Mouse (Mus musculus) G1E (cell line): ENCODE results near the gene Hsd17b11. TPM values are rescaled to one million over a fixed set of nuclear protein-coding genes. Genes with fewer than 3 reads are reported as not detected.
"Not testable (repeated sequence)": the region's sequence is repeated elsewhere in the genome, so short reads cannot be mapped to it uniquely, and the experiment has no call there.

Source experiments
- ATAC-seq: 2 replicates; pipeline ENCODE4 v1.8.0; 2016; ENCODE audit warnings: mild to moderate bottlenecking; ENCODE audit not compliant: insufficient number of reproducible peaks, poor library complexity, low FRiP score, severe bottlenecking; ENCODE audit errors: extremely low read depth
- DNase-seq: peaks from one replicate; pipeline ENCODE4 v3.0.0; 2012; ENCODE audit warnings: low spot score
- H3K27me3 ChIP-seq: 2 replicates; pipeline ENCODE4 v1.6.1; 2012; ENCODE audit warnings: mild to moderate bottlenecking, low read length, inconsistent platforms; ENCODE audit not compliant: insufficient read depth
- H3K36me3 ChIP-seq: replicated peaks from 2 replicates; pipeline ENCODE3; 2012; ENCODE audit warnings: mild to moderate bottlenecking, inconsistent platforms
- H3K4me1 ChIP-seq: 2 replicates; pipeline ENCODE4 v1.6.1; 2012; ENCODE audit warnings: low read depth, low read length, inconsistent platforms, mixed read lengths; ENCODE audit not compliant: insufficient read depth
- H3K4me3 ChIP-seq: 2 replicates; pipeline ENCODE4 v1.5.1; 2012; ENCODE audit warnings: low read depth, mild to moderate bottlenecking, inconsistent platforms, low read length, moderate library complexity, mixed read lengths
- H3K9me3 ChIP-seq: replicated peaks from 2 replicates; pipeline ENCODE4 v1.6.1; 2012; ENCODE audit warnings: inconsistent platforms
- CTCF ChIP-seq: IDR thresholded peaks from 2 replicates; pipeline ENCODE4 v1.5.1; 2012; ENCODE audit warnings: low read depth, low read length, inconsistent platforms, mixed read lengths
- GATA1 ChIP-seq: IDR thresholded peaks from 2 replicates; pipeline ENCODE4 v1.6.1; 2012; ENCODE audit warnings: borderline replicate concordance, low read length, inconsistent platforms, mixed read lengths
- GATA2 ChIP-seq: IDR thresholded peaks from 2 replicates; pipeline ENCODE4 v1.6.1; 2012; ENCODE audit warnings: low read depth, low read length, inconsistent platforms, borderline replicate concordance
- POLR2AphosphoS5 ChIP-seq: IDR thresholded peaks from 2 replicates; pipeline ENCODE4 v1.6.1; 2012; ENCODE audit warnings: low read depth, low read length, inconsistent platforms; ENCODE audit not compliant: insufficient replicate concordance
- TAL1 ChIP-seq: conservative IDR thresholded peaks from 2 replicates; pipeline ENCODE4 v1.6.1; 2012; ENCODE audit warnings: low read depth, low read length, inconsistent platforms, mixed read lengths
- polyA plus RNA-seq: library from polyadenylated mRNA; stranded (reverse); fragments of >175 nt; gene quantifications from 2 replicates; pipeline ENCODE4 v1.2.3, GENCODE M21; 2012
- total RNA-seq, 2 experiments: library from RNA; stranded (forward) in 1 of 2; stranded (reverse) in 1 of 2; fragments of 200-1000 nt in 1 of 2; fragments of >200 nt in 1 of 2; fragmentation: Nextera tagmentation in 1 of 2; gene quantifications; 2 replicates each; pipeline ENCODE4 v1.2.3; 2014 to 2017

Hsd17b11 gene
- total and polyA plus RNA-seq, 3 experiments = 0.82 to 11.7 (median 9.0) TPM

GRCm38 (mm10) chr5:103971051-103971450 is 50.7 kb downstream of the Hsd17b11 start:
- H3K4me1 ChIP-seq = no peaks in the 10 kb centered on the region
- H3K27me3 ChIP-seq = no peaks in the 10 kb centered on the region
- peak; percentile 28; the same call in 1 of the 2 replicates for ATAC-seq
- H3K9me3 ChIP-seq = peaks cover 2% of the 10 kb centered on the region; the same call in 1 of the 2 replicates
- no peak overlapping the region for H3K4me3 ChIP-seq
- DNase-seq = no peak
- no peaks in the 10 kb centered on the region for H3K36me3 ChIP-seq
- TF ChIP-seq GATA1 (no peak), GATA2 (no peak), CTCF (no peak), TAL1 (no peak), POLR2AphosphoS5 (no peak)

- H3K36me3 ChIP-seq = no peaks in the 10 kb centered on the region
- no peak for TF ChIP-seq POLR2AphosphoS5
- TF ChIP-seq GATA1 = no peak
- no peak for TF ChIP-seq TAL1
- no peak for TF ChIP-seq CTCF
- TF ChIP-seq GATA2 = no peak
- ATAC-seq (no peak), DNase-seq (no peak)
- H3K4me1 ChIP-seq = no peaks in the 10 kb centered on the region
- H3K9me3 ChIP-seq = no peaks in the 10 kb centered on the region
- H3K27me3 ChIP-seq = no peaks in the 10 kb centered on the region
- H3K4me3 ChIP-seq = no peak overlapping the region
Observed at GRCm38 (mm10) chr5:103962935-103963429, 58.7 kb downstream of the Hsd17b11 start.

GRCm38 (mm10) chr5:103954638-103955037 is 67.1 kb downstream of the Hsd17b11 start:
- no peak for DNase-seq
- TF ChIP-seq TAL1 (no peak), POLR2AphosphoS5 (no peak), GATA1 (no peak), GATA2 (no peak)
- no peaks in the 10 kb centered on the region for H3K4me1 ChIP-seq
- no peak overlapping the region for H3K4me3 ChIP-seq
- peaks cover 13% of the 10 kb centered on the region for H3K9me3 ChIP-seq
- ATAC-seq = no peak
- no peaks in the 10 kb centered on the region for H3K36me3 ChIP-seq
- H3K27me3 ChIP-seq = no peaks in the 10 kb centered on the region

- DNase-seq = no peak
- TF ChIP-seq POLR2AphosphoS5 (no peak), GATA1 (no peak), TAL1 (no peak), CTCF (no peak), GATA2 (no peak)
Observed at GRCm38 (mm10) chr5:103953135-103954083, 68.3 kb downstream of the Hsd17b11 start.

GRCm38 (mm10) chr5:103950138-103950537 is 71.6 kb downstream of the Hsd17b11 start:
- ATAC-seq, H3K4me3 ChIP-seq, H3K27me3 ChIP-seq, H3K4me1 ChIP-seq, DNase-seq, H3K36me3 ChIP-seq: not testable (repeated sequence)
- H3K9me3 ChIP-seq = peaks cover 13% of the 10 kb centered on the region

More at GRCm38 (mm10) chr5:103953135-103954083, 68.3 kb downstream of the Hsd17b11 start:
- H3K4me3 ChIP-seq = no peak overlapping the region
- no peaks in the 10 kb centered on the region for H3K27me3 ChIP-seq
- no peaks in the 10 kb centered on the region for H3K36me3 ChIP-seq
- peaks cover 13% of the 10 kb centered on the region for H3K9me3 ChIP-seq
- no peak for ATAC-seq
- no peaks in the 10 kb centered on the region for H3K4me1 ChIP-seq

- ATAC-seq (no peak), DNase-seq (no peak)
- Histone ChIP-seq H3K4me3 (no peak overlapping the region), H3K36me3 (no peaks in the 10 kb centered on the region), H3K4me1 (no peaks in the 10 kb centered on the region), H3K9me3 (no peaks in the 10 kb centered on the region), H3K27me3 (no peaks in the 10 kb centered on the region)
- TF ChIP-seq TAL1 (no peak), GATA2 (no peak), CTCF (no peak), GATA1 (no peak)
Observed at GRCm38 (mm10) chr5:103943183-103943582, 78.5 kb downstream of the Hsd17b11 start.
